Mouse (Mus musculus) mesoderm, embryonic 11.5 days (tissue): ENCODE data around the gene Utp11.

Experiments used
- DNase-seq: peaks from one replicate; pipeline ENCODE4 v3.0.0-alpha.2; 2012; ENCODE audit warnings: low read depth, low spot score

Utp11 gene

GRCm38 (mm10) chr4:124704797-124705474 lies 11.5 kb upstream of the Utp11 start:
- peak; percentile 48 for DNase-seq

GRCm38 (mm10) chr4:124703881-124704796 lies 10.7 kb upstream of the Utp11 start:
- DNase-seq, result peak; percentile 54

- no peak for DNase-seq
These were observed 10.0 kb upstream of the Utp11 start for GRCm38 (mm10) chr4:124703406-124703805.

- no peak for DNase-seq
These were observed 8.5 kb upstream of the Utp11 start for GRCm38 (mm10) chr4:124701916-124702315.

- DNase-seq, result no peak
These were observed 7.8 kb upstream of the Utp11 start for GRCm38 (mm10) chr4:124701052-124701845.

GRCm38 (mm10) chr4:124700248-124700971 lies 7.0 kb upstream of the Utp11 start, which contains the start of gene Fhl3:
Fhl3 (plus strand) TSS chr4:124700701.
- peak; percentile 81 for DNase-seq

- no peak for DNase-seq
These were observed 6.4 kb upstream of the Utp11 start for GRCm38 (mm10) chr4:124699791-124700190.

GRCm38 (mm10) chr4:124695786-124696516 lies 2.6 kb upstream of the Utp11 start:
- DNase-seq, result no peak

- no peak for DNase-seq
These were observed 1.2 kb upstream of the Utp11 start for GRCm38 (mm10) chr4:124694572-124694971.

- DNase-seq, result no peak
These were observed 961 bp downstream of the Utp11 start for GRCm38 (mm10) chr4:124692416-124692861.

- no peak for DNase-seq
These were observed 1.9 kb downstream of the Utp11 start for GRCm38 (mm10) chr4:124691455-124691854.

GRCm38 (mm10) chr4:124685897-124686402 lies 7.5 kb downstream of the Utp11 start:
- no peak for DNase-seq

- DNase-seq, result no peak
These were observed 7.9 kb downstream of the Utp11 start for GRCm38 (mm10) chr4:124685453-124685852.

- no peak for DNase-seq
These were observed 8.4 kb downstream of the Utp11 start for GRCm38 (mm10) chr4:124685004-124685403.

GRCm38 (mm10) chr4:124683474-124683873 lies 9.9 kb downstream of the Utp11 start:
- DNase-seq, result no peak

- DNase-seq, result no peak
These were observed 11.1 kb downstream of the Utp11 start for GRCm38 (mm10) chr4:124682270-124682669.

- no peak for DNase-seq
These were observed 17.4 kb downstream of the Utp11 start for GRCm38 (mm10) chr4:124675958-124676357.

GRCm38 (mm10) chr4:124675037-124675436 lies 18.4 kb downstream of the Utp11 start:
- peak; percentile 88 for DNase-seq

GRCm38 (mm10) chr4:124674334-124675032 lies 18.9 kb downstream of the Utp11 start:
- DNase-seq, result no peak
